Mouse (Mus musculus) testis, adult 2 months (tissue): ENCODE measurements around the gene Tpcn2. TPM values are rescaled to one million over a fixed set of nuclear protein-coding genes. Genes with fewer than 3 reads are reported as not detected.

Source experiments
- H3K27ac ChIP-seq: fragments of 200-500 bp; 2 replicates; pipeline ENCODE4 v1.5.1; 2012; ENCODE audit warnings: low read depth, low read length; ENCODE audit not compliant: control insufficient read depth, insufficient read depth
- H3K27me3 ChIP-seq: fragments of 200-500 bp; 2 replicates; pipeline ENCODE4 v1.6.1; 2012; ENCODE audit warnings: mild to moderate bottlenecking, low read length, moderate library complexity; ENCODE audit not compliant: control insufficient read depth, insufficient read depth
- H3K36me3 ChIP-seq: fragments of 200-500 bp; 2 replicates; pipeline ENCODE4 v1.6.1; 2012; ENCODE audit warnings: mild to moderate bottlenecking, low read length; ENCODE audit not compliant: control insufficient read depth, insufficient read depth
- H3K4me1 ChIP-seq: fragments of 200-500 bp; 2 replicates; pipeline ENCODE4 v1.6.1; 2012; ENCODE audit warnings: low read length; ENCODE audit not compliant: control insufficient read depth, insufficient read depth
- H3K4me3 ChIP-seq: fragments of 200-500 bp; 2 replicates; pipeline ENCODE4 v1.5.1; 2012; ENCODE audit warnings: low read depth, mild to moderate bottlenecking, low read length, moderate library complexity, mixed read lengths; ENCODE audit not compliant: control insufficient read depth
- CTCF ChIP-seq: fragments of 200-500 bp; IDR thresholded peaks from 2 replicates; pipeline ENCODE4 v1.5.1; 2012; ENCODE audit warnings: low read depth, mild to moderate bottlenecking, inconsistent platforms, low read length, moderate library complexity; ENCODE audit not compliant: control insufficient read depth, insufficient read depth, insufficient replicate concordance
- POLR2A ChIP-seq: fragments of 200-500 bp; IDR thresholded peaks from 2 replicates; pipeline ENCODE4 v1.6.1; 2012; ENCODE audit warnings: low read depth, mild to moderate bottlenecking, inconsistent platforms, low read length, moderate library complexity; ENCODE audit not compliant: control insufficient read depth
- polyA plus RNA-seq: library from polyadenylated mRNA; depleted of rRNA; stranded (reverse); fragments of >200 nt; gene quantifications from 2 replicates; pipeline ENCODE4 v1.2.3, GENCODE M21; 2012; rRNA removed

Tpcn2 gene
- polyA plus RNA-seq, 1 experiment, result 16.8 TPM

GRCm38 (mm10) chr7:145136831-145137230, 147.0 kb downstream of the Tpcn2 start:
- no peaks in the 10 kb centered on the region for H3K4me1 ChIP-seq
- no peak overlapping the region for H3K27ac ChIP-seq
- no peaks in the 10 kb centered on the region for H3K27me3 ChIP-seq
- TF ChIP-seq POLR2A (no peak), CTCF (no peak)
- H3K36me3 ChIP-seq, result no peaks in the 10 kb centered on the region
- H3K4me3 ChIP-seq, result no peak overlapping the region

Other genes with a start within 250 kb of the Tpcn2 start
- 0.40 and 0.76 TPM in 2 replicates for gene 1810010D01Rik, start 75.9 kb downstream of the Tpcn2 start, polyA plus RNA-seq
- gene Mrgprf, start 16.8 kb upstream of the Tpcn2 start, polyA plus RNA-seq, result 1.1 and 1.2 TPM in 2 replicates
- not detected in 2 replicates for gene Mrgprd, start 30.8 kb upstream of the Tpcn2 start, polyA plus RNA-seq